9 mouse cellular contexts compared by ENCODE assay signal in the genomic region with DNA sequence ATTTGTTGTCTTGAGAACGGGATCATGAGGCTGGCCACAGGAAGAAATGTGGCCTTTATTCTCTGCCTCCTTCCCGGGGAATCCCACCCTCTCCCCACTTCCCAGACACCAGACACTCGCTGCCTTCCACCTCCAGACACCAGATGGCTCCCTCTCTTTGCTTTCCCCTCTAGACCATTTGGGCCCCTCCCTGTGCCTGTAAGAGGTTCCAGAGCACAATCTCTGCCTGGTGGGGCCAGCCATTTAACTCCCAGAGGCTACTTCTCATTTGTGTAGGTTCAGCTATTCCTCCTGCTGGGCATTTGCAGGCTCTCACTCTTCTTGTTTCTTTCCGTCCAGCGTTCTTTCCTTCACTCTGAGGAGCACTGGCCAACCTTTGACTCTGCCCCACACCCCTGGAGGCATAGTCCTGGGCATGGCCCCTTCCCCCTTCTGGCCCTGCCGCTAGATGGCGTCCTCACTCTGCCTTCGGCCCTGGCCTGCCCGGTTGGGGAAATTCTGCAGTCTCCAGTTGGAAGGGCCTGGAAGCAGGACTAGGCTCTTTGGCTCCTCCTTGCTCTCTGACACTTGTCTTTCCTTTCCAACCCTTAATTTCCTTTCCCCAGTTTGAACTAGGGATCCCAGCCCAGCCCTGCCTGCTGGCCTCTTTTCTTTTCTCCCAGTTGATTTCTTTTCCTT. TPM values are rescaled to one million over a fixed set of nuclear protein-coding genes. Genes with fewer than 3 reads are reported as not detected.
DNase-seq lines count a peak whose midpoint lies in the region; ATAC-seq lines count a peak whose summit lies in the region.
"Had no signal": no experiment of that assay in that cellular context is flagged by ENCODE, and none has a peak within 500 bp of the region (broad histone marks: within the 10 kb centered on the region; RNA-seq: fewer than 3 reads in every experiment).

No protein-coding gene starts in this region.

- no peak for ATAC-seq in megakaryocyte-erythroid progenitor cell, adult 5-6 weeks (replicated peaks; ENCODE audit: low FRiP score, low TSS enrichment, poor library complexity, severe bottlenecking)

- DNase-seq in right cerebral cortex, adult 18-20 months: peak; percentile 33
- no peak for DNase-seq in right cerebral cortex, postnatal 36 days (ENCODE audit: low spot score in 2 of 2)
- peak; percentile 66 to 68 for DNase-seq in adrenal gland, postnatal 4 days (ENCODE audit: low spot score in 2 of 2)
- DNase-seq in gastrocnemius, postnatal 25 days: peak; percentile 51
- DNase-seq in layer of hippocampus, postnatal 10 days (ENCODE audit: low spot score in 2 of 2): peak; percentile 75 to 76
- DNase-seq in lung, postnatal 4 days: peak; percentile 71 to 80
- DNase-seq in testis, postnatal 10 days (ENCODE audit: low spot score): peak; percentile 83
- DNase-seq: liver, embryonic 13.5 days had no signal

RNA-seq across cellular contexts. Expression of gene Shh, which starts 2.6 kb away (rescaled TPM):
- total RNA-seq in adrenal gland, postnatal 4 days (2021): 10 to 100 TPM; 27.8 to 36.5 TPM
- not detected for total RNA-seq in gastrocnemius, postnatal 25 days (2021)
- total RNA-seq in layer of hippocampus, postnatal 10 days (2021): 1 to 10 TPM in 1 of 2 experiments, under 1 TPM in 1; 0.94 to 1.1 TPM
- not detected in 2 replicates for total RNA-seq in megakaryocyte-erythroid progenitor cell, adult 5-6 weeks (2014; fragmentation: Nextera tagmentation)
- not detected in 2 replicates for total RNA-seq in megakaryocyte-erythroid progenitor cell, adult 5-6 weeks (2017)

Comparison
In these comparisons a context has a peak if more than half of its experiments do, and no peak if none do; other contexts are left out.
1. DNase-seq: peak in right cerebral cortex, adult 18-20 months (single experiment), adrenal gland, postnatal 4 days (2 of 2), gastrocnemius, postnatal 25 days (single experiment), layer of hippocampus, postnatal 10 days (2 of 2), lung, postnatal 4 days (2 of 2) and testis, postnatal 10 days (single experiment); none in right cerebral cortex, postnatal 36 days (0 of 2).
2. RNA of gene Shh, which starts 2.6 kb away (total RNA-seq): 27.8 to 36.5 TPM in adrenal gland, postnatal 4 days; 0.94 to 1.1 TPM in layer of hippocampus, postnatal 10 days, not detected in gastrocnemius, postnatal 25 days and not detected in megakaryocyte-erythroid progenitor cell, adult 5-6 weeks; every median in the first group is over 10 times any median in the second.